Mouse (Mus musculus): ENCODE measurements around the gene Ptpru.

The Ptpru gene

DNA sequence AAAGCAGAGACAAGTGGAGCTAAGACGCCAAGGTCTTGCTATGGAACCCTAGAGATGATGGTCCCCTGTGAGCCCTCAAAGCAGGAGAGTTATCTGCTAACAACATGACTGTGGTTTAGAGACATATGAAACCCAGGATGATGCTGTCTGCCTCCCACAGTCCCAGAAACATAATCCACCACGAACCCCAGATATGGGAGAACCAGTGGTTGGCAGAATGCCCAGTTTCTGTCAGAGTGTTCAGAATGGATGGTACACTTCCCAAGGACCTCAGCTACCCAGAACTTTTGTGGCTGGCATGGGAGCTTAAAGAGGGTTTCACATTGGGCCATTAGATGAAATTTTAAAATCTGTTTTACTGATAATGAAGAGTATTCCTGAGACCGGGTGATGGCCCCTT lies 57.1 kb downstream of the Ptpru start:
- DNase-seq: peak; percentile 37

DNA sequence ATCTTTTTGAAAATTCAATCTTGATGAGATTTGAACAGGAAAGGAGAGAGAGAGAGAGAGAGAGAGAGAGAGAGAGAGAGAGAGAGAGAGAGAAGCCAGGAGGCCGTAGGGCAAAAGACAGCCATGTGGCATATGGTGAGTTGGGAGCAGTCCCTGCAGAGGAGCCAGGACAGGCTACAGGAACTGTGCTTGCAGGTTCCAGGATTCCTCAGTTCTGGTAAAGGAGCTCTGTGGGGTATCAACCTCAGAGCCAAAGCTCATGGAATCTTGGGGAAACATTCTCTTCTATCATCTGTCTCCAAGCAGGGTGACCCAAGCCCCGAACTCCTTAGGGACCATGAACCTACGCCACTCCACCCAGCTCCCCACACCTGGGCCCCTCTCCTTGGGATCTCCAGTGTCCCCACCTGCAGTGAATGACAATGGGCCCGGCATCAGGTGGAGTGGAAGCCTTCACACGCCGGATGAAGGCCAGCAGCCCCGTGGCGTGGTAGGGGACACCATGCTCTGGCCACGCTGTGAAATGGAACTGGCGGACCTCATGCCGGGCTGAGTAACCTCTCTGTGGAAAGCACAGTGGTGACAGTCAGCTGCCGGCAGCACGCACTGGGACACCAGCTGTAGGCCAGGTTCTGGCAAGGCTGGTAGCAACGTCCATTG lies 59.3 kb downstream of the Ptpru start:
- no peak for DNase-seq

- no peak for DNase-seq
Measured at GRCm38 (mm10) chr4:131771384-131771783, 66.7 kb downstream of the Ptpru start.

DNA sequence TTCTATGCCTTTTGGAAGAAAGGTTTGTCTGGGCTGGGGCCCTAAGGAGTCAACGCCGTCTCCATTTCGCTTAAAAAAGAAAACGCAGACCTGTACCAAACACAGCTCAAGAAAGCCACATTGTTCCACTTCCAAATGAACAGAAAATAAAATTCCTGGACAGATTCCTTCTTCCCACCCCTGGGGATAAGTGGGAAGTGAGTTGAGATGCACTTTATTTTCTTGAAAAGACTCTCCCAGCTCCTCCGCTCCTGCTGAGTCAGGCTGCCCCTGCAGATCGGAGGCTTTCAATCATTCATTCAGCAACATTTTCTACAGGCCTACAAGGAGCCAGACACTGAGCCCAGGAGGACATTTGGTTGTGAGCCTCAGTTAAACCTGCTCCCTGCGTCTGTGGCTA lies 74.2 kb downstream of the Ptpru start:
- DNase-seq: no peak

DNA sequence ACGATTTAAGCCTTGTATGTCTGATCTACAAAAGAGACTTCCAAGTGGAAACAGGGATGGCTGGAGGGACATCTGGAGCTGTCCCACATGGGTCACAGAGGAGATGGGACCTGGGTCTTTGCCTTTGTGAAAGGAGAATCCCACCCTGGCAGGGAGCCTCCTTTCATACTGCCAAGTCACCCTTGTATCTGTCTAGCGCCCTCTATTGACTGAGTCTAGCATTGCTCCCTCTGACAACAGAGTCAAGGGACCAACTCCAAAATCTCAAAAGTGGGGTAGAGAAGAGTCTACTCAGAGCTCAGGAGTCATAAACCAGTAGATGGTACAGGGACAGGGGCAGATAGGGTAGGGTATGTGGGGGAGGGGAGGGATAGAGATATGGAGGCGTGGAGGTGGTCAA lies 74.6 kb downstream of the Ptpru start:
- DNase-seq: no peak

DNA sequence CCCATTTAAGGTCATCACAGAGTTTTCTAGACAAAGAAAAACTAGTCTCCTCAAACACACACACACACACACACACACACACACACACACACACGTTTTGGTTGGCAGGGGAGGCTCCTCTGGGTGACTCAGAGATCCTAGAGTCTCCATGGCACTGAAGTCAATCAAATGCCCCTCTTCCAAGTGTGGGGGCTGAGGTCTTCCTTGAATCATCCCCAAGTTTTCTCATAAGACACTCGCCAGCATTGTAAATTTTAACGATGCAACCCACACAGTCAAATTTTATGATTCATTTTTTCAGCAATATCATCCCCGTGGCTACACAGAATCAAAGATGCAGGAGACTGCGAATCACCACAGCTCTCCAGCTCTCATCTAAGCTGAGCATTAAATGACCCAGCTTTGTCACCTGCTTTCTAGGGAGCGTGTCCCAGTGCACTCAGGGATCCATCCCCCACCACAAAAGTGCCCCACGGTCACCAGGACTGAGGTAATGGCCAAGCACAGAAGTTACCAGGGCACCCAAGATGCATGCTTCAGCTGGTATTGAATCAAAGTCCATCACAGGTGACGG lies 75.8 kb downstream of the Ptpru start:
- peak; percentile 32 for DNase-seq

DNA sequence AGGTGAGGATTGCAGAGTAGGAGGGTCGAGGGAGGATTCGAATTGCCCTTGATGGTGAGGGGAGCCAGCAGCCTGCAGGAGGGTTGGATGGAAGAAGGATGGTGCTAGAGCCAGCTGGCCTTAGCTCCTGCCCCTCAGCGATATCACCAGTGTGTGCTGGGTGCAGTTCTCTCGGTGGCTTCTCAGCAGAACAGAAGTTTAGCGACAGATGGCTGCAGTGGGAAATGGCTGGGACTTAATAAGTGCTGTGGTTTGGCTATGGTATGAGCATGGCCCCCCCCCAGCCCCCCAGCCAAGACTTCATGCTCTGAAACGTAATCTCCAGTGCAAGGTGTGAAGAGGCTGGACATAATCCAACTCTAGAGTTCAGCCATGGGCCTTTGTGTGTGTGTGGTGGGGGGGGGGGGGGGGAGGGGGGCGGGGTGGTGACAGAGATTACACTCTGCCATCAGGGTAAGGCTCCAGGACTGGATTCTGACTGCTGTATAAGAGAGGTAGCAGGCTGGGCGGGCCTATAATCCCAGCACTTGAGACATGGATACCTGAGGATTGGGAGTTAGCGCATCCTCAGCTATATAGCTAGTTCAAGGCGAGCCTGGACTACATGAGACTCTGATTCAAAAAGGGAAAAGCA lies 85.8 kb downstream of the Ptpru start:
- no peak for DNase-seq

- peak; percentile 38 for DNase-seq
Measured at GRCm38 (mm10) chr4:131751561-131751960, 86.5 kb downstream of the Ptpru start.

DNA sequence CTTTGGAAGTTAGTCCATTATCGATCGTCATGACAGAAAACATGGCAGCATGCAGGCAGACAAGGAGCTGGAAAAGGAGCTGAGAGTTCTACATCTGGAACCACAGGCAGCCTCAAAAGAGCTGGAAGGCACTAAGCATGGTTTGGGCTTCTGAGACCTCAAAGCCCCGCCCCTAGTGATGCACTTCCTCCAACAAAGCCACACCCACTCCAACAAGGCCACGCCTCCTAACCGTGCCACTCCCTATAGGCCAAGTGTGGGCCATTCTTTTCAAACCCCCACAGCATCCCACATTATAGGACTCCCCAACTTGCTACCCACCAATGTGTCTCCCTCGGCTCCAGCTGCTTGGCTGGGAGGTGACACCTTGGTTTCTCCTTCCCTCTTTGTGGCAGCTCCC lies 88.3 kb downstream of the Ptpru start:
- no peak for DNase-seq

DNA sequence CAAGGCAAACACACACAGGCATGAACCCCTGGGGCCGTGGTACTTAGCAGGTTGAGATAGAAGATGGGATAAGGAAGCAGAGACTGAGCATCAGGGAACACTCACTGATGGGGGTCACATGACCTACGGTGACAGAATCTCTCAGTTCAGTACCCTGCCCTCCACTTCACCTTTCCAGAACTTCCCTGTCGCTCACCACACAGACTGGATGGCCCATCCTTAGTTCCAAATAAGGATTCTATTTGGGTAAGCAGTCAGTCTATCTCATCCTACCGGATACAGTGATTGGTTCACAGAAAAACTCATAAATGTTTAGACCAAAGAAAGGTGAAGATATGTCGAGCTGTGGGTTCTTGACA lies 93.4 kb downstream of the Ptpru start:
- DNase-seq: no peak

GRCm38 (mm10) chr4:131743831-131744684 lies 94.0 kb downstream of the Ptpru start:
- no peak for DNase-seq

DNA sequence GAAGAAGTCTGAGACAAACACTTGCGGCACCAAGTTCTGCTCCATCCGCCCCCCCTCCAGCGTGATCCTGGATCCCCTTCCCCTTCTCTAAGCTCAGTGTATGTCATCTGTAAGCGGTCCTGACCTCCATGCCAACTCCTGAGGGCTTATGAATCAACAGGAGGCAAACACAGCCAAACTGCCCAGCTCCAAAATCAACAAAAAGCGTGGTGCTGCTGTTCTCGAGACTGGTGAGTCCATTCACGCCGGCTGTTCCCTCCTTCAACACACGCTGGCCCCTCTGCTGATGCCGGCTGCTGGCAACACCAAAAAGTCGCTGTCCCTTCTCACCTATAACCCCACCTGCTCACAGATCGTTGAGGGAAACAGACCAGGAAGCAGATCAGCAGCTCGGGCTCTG lies 95.1 kb downstream of the Ptpru start:
- no peak for DNase-seq

DNA sequence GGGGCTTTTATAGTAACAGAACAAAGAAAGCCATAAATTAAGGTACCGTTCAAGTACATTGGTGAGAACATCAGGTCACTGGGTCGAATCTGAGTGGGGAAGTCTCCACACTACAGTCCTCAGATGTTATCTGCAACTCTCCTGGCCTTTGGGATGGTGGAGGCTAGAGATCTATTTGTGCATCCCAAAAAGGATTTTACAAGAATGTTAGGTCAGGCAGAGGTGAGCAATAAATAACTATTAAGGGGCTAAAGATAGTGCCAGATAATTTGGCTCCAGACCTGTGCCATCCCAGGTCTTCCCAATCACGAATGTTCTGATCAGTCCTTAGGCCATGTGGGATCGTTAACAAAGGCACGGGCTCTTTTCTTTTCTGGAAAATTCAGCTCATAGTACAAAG lies 97.5 kb downstream of the Ptpru start:
- no peak for DNase-seq

- DNase-seq: no peak
Measured at GRCm38 (mm10) chr4:131728628-131729027, 109.5 kb downstream of the Ptpru start.

- peak; percentile 67 for DNase-seq
Measured at GRCm38 (mm10) chr4:131723415-131724080, 114.5 kb downstream of the Ptpru start.

- peak; percentile 22 for DNase-seq
Measured at GRCm38 (mm10) chr4:131722121-131722841, 115.8 kb downstream of the Ptpru start.

- DNase-seq: peak; percentile 38
Measured at GRCm38 (mm10) chr4:131719151-131719550, 118.9 kb downstream of the Ptpru start.

Data from right cerebral cortex, postnatal 14 days (tissue).